Mouse (Mus musculus) urinary bladder, postnatal 25 days (tissue): ENCODE data around the gene AI467606.

Experiments used
- DNase-seq: peaks from one replicate; pipeline ENCODE4 v3.0.0; 2022; ENCODE audit warnings: low spot score

Gene AI467606

GRCm38 (mm10) chr7:127121061-127121910, 30.1 kb downstream of the AI467606 start:
- DNase-seq: no peak

- DNase-seq: no peak
Observed at GRCm38 (mm10) chr7:127121911-127122270, 30.7 kb downstream of the AI467606 start, which contains the start of gene Qprt. Gene Qprt, minus strand, starts transcription at chr7:127122226.

GRCm38 (mm10) chr7:127129638-127130037, 38.5 kb downstream of the AI467606 start:
- no peak for DNase-seq

- DNase-seq: no peak
Observed at GRCm38 (mm10) chr7:127133125-127133524, 42.0 kb downstream of the AI467606 start.

GRCm38 (mm10) chr7:127134821-127135447, 43.8 kb downstream of the AI467606 start:
- DNase-seq: no peak

- DNase-seq: no peak
Observed at GRCm38 (mm10) chr7:127136181-127137071, 45.3 kb downstream of the AI467606 start.

- DNase-seq: no peak
Observed at GRCm38 (mm10) chr7:127137262-127138017, 46.3 kb downstream of the AI467606 start, which contains the start of gene Spn. Gene Spn, minus strand, starts transcription at chr7:127137823.

GRCm38 (mm10) chr7:127139100-127139499, 47.9 kb downstream of the AI467606 start:
- DNase-seq: no peak

GRCm38 (mm10) chr7:127139562-127139961, 48.4 kb downstream of the AI467606 start:
- DNase-seq: no peak

- DNase-seq: no peak
Observed at GRCm38 (mm10) chr7:127140623-127141404, 49.7 kb downstream of the AI467606 start.

- no peak for DNase-seq
Observed at GRCm38 (mm10) chr7:127142214-127142613, 51.1 kb downstream of the AI467606 start.

GRCm38 (mm10) chr7:127142666-127143065, 51.5 kb downstream of the AI467606 start:
- no peak for DNase-seq
